ENCODE assay signal across 20 mouse cellular contexts in genomic region chr9:118739659-118740058, GRCm38 (mm10).
DNase-seq lines count a peak whose midpoint lies in the region; TF ChIP-seq lines count a peak whose summit lies in the region.
"Had no signal": no experiment of that assay in that cellular context is flagged by ENCODE, and none has a peak within 500 bp of the region (broad histone marks: within the 10 kb centered on the region; RNA-seq: fewer than 3 reads in every experiment).

No protein-coding gene starts in this region.

- intact Hi-C loops in heart, postnatal 14 days (cut with DNase I), result loop anchor here (2.0 to 5.0 kb wide), 2 partner anchors 19 to 118 kb away; no protein-coding TSS in a partner anchor

- no peak overlapping the region for H3K4me3 ChIP-seq in layer of hippocampus, adult 2 months
- H3K4me3 ChIP-seq: embryonic facial prominence, embryonic 13.5 days; hindbrain, embryonic 15.5 days; lung, embryonic 15.5 days; neural tube, embryonic 12.5 days had no signal

- no peak overlapping the region for H3K27ac ChIP-seq in layer of hippocampus, adult 2 months
- H3K27ac ChIP-seq: embryonic facial prominence, embryonic 13.5 days; hindbrain, embryonic 15.5 days; lung, embryonic 15.5 days; neural tube, embryonic 12.5 days; stomach, postnatal 0 days had no signal

- no peak for TF ChIP-seq CTCF in layer of hippocampus, adult 2 months (conservative IDR thresholded peaks at IDR 0.05)

- DNase-seq in adrenal gland, adult 2 months, result peak; percentile 59
- no peak for DNase-seq in adrenal gland, postnatal 4 days (ENCODE audit: low spot score in 2 of 2)
- peak; percentile 97 for DNase-seq in heart, adult 11 months
- DNase-seq in heart, postnatal 14 days, result no peak
- DNase-seq in adrenal gland, postnatal 10 days, result peak; percentile 58
- DNase-seq in skeletal muscle tissue, adult 2 months (ENCODE audit: low read depth, low spot score), result peak; percentile 36
- no peak for DNase-seq in layer of hippocampus, adult 2 months (ENCODE audit: low spot score in 2 of 2)
- DNase-seq: cerebellum, adult 11 months; cerebellum, adult 9-10 months; gastrocnemius, postnatal 36 days; kidney, adult 11 months; kidney, postnatal 14 days; right cerebral cortex, adult 18-20 months; thymus, adult 18-20 months; thymus, postnatal 25 days had no signal

Comparison
In these comparisons a context has a peak if more than half of its experiments do, and no peak if none do; other contexts are left out.
1. DNase-seq: peak in adrenal gland, adult 2 months (single experiment), heart, adult 11 months (single experiment), adrenal gland, postnatal 10 days (single experiment) and skeletal muscle tissue, adult 2 months (single experiment); none in adrenal gland, postnatal 4 days (0 of 2), heart, postnatal 14 days (0 of 2) and layer of hippocampus, adult 2 months (0 of 2).